Mouse (Mus musculus) stomach, postnatal 0 days (tissue): Measurements from ENCODE around the gene Tpm1.

Experiments
- CTCF ChIP-seq: IDR thresholded peaks from 2 replicates; pipeline ENCODE4 v1.5.1; 2016; ENCODE audit warnings: antibody characterized with exemption, low read depth, mild to moderate bottlenecking, moderate library complexity
- EP300 ChIP-seq: optimal IDR thresholded peaks from 2 replicates; pipeline ENCODE3; 2016; ENCODE audit warnings: antibody characterized with exemption

GRCm38 (mm10) chr9:67048483-67049085 lies 622 bp downstream of the Tpm1 start:
- TF ChIP-seq CTCF (no peak), EP300 (no peak)
